Mouse (Mus musculus) C3H10T1/2 (cell line): ENCODE measurements around the gene Coro7. TPM values are rescaled to one million over a fixed set of nuclear protein-coding genes. Genes with fewer than 3 reads are reported as not detected.

Source experiments
- polyA plus RNA-seq, 2 experiments: library from polyadenylated mRNA; unstranded; fragments of >200 nt; fragmentation: generic; extraction: Trizol; gene quantifications; one replicate each; pipeline ENCODE4 v1.2.1; 2012; ENCODE audit warnings: missing spikeins in 2 of 2

Gene Coro7
- 10 to 100 TPM in 1 of 2 experiments, 1 to 10 TPM in 1; 5.2 to 12.2 TPM for polyA plus RNA-seq

DNA sequence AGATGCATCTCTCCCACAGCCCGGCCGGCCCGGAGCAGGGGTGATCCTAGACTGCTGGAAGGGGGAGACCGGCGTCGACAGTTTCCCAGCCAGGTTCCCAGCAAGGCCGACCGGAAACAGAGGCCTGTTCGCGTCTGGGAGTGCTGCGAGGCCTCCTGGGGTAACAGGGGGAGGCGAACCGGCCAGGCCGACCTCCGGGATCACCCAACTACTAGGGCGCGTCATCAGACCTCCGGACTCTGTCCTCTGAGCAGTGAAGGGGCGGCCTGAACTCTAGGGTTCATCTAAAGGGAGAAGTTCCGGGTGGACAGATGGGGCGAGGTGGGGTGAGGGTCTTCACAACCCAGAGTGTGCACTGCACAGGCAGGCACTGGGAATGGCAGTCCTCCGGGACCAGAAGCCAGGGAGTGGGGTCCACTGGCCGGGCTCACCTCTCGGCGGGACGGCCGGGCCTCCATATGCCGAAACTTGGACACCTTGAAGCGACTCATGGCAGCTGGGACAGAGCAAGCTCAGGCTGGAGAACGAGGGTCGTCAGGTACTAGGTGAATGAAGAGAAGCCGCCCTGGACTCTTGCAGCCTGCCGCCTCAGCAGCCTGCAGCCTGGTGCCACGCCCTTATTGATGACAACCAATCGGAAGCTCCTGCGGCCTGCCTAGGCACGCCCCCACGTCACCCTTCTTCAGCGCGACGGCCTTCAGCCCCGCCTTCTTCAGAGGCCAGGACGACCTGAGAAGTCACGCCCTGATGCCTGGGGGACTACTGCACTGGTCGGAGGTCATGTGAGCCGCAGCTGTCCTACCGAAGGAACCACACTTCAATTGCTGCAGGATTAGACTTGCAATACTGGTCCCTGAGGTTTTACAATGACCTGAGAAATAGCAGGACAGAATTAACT, at the start of gene Coro7:
Gene Coro7 (minus strand): TSS at position 657 of the 898 bp plus-strand sequence.

GRCm38 (mm10) chr16:4725780-4726527, 46.4 kb upstream of the Coro7 start, which contains the start of gene Hmox2:
Gene Hmox2, plus strand, starts transcription at chr16:4726361.

DNA sequence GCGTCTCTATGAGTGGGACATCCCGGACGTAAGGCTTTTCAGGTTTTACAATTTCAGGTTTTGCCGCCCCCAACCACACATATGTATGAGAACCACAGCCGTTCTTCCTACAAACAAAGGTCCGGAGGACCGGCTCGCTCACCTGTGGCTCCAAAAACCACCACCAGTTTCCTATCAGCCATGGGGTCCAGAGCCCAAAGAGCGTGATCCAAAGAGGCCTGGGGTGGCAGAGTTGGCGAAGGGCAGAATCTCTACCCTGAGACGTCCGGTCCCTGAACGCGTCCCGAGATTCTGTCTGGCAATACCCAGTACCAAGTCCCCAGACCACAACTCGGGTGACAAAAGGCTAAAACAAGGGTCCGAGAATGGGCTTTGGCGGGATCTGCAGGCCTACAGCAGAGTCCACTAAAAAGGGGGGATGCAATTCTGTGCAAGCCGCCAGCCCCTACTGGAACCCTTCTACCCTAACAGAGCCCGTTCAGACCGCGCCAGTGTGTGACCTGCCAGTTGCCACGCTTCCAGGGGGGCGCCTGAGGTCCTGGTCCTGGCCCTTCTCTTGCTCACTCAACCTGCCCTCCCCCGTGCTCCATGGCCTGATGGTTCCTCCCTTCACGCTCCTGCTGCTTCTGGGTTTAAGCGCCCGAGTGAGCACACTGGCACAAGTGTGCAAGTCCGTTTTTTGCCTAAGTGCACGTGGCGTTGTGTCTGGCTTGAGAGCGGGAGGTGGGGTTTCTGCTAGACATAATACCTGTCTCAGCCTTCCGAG, 39.4 kb upstream of the Coro7 start, which contains the start of gene Nmral1:
Gene Nmral1 (minus strand): TSS at position 604 of the 766 bp plus-strand sequence.

DNA sequence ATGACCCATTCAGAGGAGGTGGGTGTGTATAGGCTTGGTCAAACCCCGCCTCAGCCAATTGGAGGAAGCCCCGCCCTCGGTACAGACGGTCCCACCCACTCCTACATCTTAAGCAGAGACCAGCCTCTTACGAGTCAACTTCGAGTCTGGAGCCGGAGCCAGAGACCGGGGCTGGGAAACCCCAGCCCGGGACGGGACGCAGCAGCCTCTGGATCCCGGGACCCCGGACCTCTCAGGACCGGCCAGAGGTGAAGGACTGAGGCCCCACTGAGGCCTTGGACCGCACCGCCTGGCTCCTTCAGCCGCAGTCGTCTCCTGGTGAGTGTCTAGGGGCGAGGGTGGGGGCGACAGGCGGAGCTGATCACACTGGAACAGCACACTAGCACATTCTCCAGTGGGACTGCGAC, 39.7 kb downstream of the Coro7 start, which contains the start of the genes Vasn and Dnaja3:
Gene Vasn (plus strand): TSS at position 111 of the 407 bp plus-strand sequence.
Gene Dnaja3 (plus strand): TSS at position 159 of the 407 bp plus-strand sequence.

DNA sequence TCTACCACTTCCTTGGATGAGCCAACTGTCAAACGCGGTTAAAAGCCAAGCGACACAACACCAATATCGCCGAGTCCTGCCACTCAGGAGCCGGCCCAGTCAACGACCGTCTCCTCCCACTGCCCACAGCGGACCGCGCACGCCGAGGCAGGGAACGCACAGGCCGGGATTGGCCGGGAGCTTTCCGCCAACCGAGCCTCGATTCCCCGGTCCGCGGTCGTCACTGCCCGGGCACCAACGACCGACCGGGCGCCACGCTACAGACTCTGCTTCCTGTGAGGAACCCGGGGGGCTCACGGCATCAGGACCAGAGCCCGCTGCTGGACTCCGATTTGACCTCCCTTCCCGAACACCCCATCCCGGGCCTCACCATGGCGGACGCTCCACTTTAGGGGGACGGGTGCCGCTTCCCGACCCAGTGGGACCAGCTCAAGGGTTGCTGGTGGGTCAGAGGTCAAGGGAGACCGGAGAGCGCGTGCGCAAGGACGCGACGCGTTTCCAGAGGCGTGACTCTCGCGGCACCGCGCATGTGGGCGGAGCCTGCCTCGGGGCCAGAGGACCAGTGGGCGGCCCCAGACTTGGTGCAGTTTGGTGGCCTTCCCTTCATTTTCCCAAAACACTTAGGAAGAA, 55.0 kb downstream of the Coro7 start, which contains the start of gene Pam16:
Gene Pam16 (minus strand): TSS at position 508 of the 630 bp plus-strand sequence.

GRCm38 (mm10) chr16:4593971-4594813, 85.4 kb downstream of the Coro7 start, which contains the start of gene Glis2:
Gene Glis2, plus strand, starts transcription at chr16:4594713.

Other genes starting within 250 kb of the Coro7 start
- gene Srl, start 138.0 kb downstream of the Coro7 start, polyA plus RNA-seq: 1 to 10 TPM in 1 of 2 experiments, under 1 TPM in 1; 0.15 to 2.3 TPM
- gene Tfap4, start 119.9 kb downstream of the Coro7 start, polyA plus RNA-seq: 1 to 10 TPM; 5.2 to 6.2 TPM
- 10 to 100 TPM; 14.0 to 57.8 TPM for gene Glis2, start 85.1 kb downstream of the Coro7 start, polyA plus RNA-seq
- 10 to 100 TPM; 54.9 to 95.1 TPM for gene Pam16, start 54.8 kb downstream of the Coro7 start, polyA plus RNA-seq
- 100 to 1,000 TPM in 1 of 2 experiments, 10 to 100 TPM in 1; 20.8 to 159 TPM for gene Vasn, start 39.8 kb downstream of the Coro7 start, polyA plus RNA-seq
- 10 to 100 TPM in 1 of 2 experiments, 1 to 10 TPM in 1; 5.6 to 20.4 TPM for gene Dnaja3, start 39.8 kb downstream of the Coro7 start, polyA plus RNA-seq
- gene Nmral1, start 39.6 kb upstream of the Coro7 start, polyA plus RNA-seq: 10 to 100 TPM; 43.3 to 45.4 TPM
- gene Hmox2, start 46.6 kb upstream of the Coro7 start, polyA plus RNA-seq: 10 to 100 TPM; 49.6 to 70.0 TPM
- 10 to 100 TPM; 10.3 to 27.1 TPM for gene Cdip1, start 110.5 kb upstream of the Coro7 start, polyA plus RNA-seq
- under 1 TPM in 1 of 2 experiments, not detected in 1; 0.33 TPM for gene 4930562C15Rik, start 155.6 kb upstream of the Coro7 start, polyA plus RNA-seq
- gene Ubald1, start 200.5 kb upstream of the Coro7 start, polyA plus RNA-seq: 10 to 100 TPM; 44.1 to 52.2 TPM
- gene Mgrn1, start 206.5 kb upstream of the Coro7 start, polyA plus RNA-seq: 10 to 100 TPM; 23.3 to 82.4 TPM